Mouse (Mus musculus) intestine, embryonic 15.5 days (tissue): ENCODE results near the gene Tat. TPM values are rescaled to one million over a fixed set of nuclear protein-coding genes. Genes with fewer than 3 reads are reported as not detected.

Experiments used
- ATAC-seq: fragments of 200-750 bp; cut with Nextera tagmentation; 2 replicates; pipeline ENCODE4 v1.8.0; 2017; ENCODE audit warnings: moderate TSS enrichment, moderate library complexity
- H3K27ac ChIP-seq: fragments of 300-500 bp; sonication (generic); 2 replicates; pipeline ENCODE4 v1.5.1; 2015; ENCODE audit warnings: mild to moderate bottlenecking, inconsistent platforms
- H3K27me3 ChIP-seq: fragments of 300-500 bp; sonication (generic); replicated peaks from 2 replicates; pipeline ENCODE4 v1.6.1; 2015; ENCODE audit warnings: inconsistent platforms
- H3K36me3 ChIP-seq: fragments of 300-500 bp; sonication (generic); 2 replicates; pipeline ENCODE4 v1.6.1; 2015; ENCODE audit warnings: inconsistent platforms
- H3K4me1 ChIP-seq: fragments of 300-500 bp; sonication (generic); replicated peaks from 2 replicates; pipeline ENCODE4 v1.6.1; 2015; ENCODE audit warnings: inconsistent platforms
- H3K4me2 ChIP-seq: fragments of 300-500 bp; sonication (generic); replicated peaks from 2 replicates; pipeline ENCODE4 v1.6.1; 2015; ENCODE audit warnings: mild to moderate bottlenecking, inconsistent platforms
- H3K4me3 ChIP-seq: fragments of 300-500 bp; sonication (generic); replicated peaks from 2 replicates; pipeline ENCODE4 v1.5.1; 2015; ENCODE audit warnings: inconsistent platforms
- H3K9ac ChIP-seq: fragments of 300-500 bp; sonication (generic); 2 replicates; pipeline ENCODE4 v1.6.1; 2015; ENCODE audit warnings: inconsistent platforms
- H3K9me3 ChIP-seq: fragments of 300-500 bp; sonication (generic); 2 replicates; pipeline ENCODE4 v1.6.1; 2016; ENCODE audit warnings: inconsistent platforms
- WGBS: fragments of 180-500 bp; shearing (Covaris S2); methylation state at CpG from one replicate; pipeline ENCODE4 v1.1.7; 2015; 5-methylcytosine and 5-hydroxymethylcytosine counted together
- polyA plus RNA-seq: library from polyadenylated mRNA; unstranded; fragments of >200 nt; fragmentation: Nextera tagmentation; extraction: Ambion mirVana; gene quantifications from 2 replicates; pipeline ENCODE4 v1.2.1, GENCODE M21; 2015

The Tat gene
- polyA plus RNA-seq, 1 experiment from 2014 or later = not detected

DNA sequence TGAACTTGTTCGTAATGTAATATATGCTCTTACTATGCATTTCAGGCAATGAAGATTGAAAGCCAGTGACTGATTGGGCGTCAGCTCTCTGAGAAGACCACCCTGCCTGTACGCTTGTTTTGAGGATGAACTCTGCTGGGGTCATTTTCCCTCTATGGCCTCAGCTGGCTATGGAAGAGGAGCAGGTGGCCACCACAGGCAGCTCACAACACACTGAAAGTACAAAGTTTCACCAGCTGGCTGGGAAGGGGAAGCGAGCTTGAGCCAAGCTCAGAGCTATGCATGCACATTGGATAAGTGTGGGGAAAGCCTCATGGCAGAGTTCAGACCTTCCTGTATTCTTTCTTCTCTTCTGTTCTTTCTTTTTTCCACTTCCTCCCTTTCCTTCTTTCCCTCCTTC, 31.1 kb upstream of the Tat start:
- Histone ChIP-seq H3K4me1 (peaks cover 20% of the 10 kb centered on the region), H3K4me3 (no peak overlapping the region), H3K4me2 (no peak overlapping the region), H3K9me3 (no peaks in the 10 kb centered on the region), H3K36me3 (no peaks in the 10 kb centered on the region), H3K9ac (no peak overlapping the region), H3K27me3 (peaks cover 18% of the 10 kb centered on the region), H3K27ac (no peak overlapping the region)
- no peak for ATAC-seq
- whole genome bisulfite sequencing = 83% methylated on average over 4 of the region's 4 CpGs

DNA sequence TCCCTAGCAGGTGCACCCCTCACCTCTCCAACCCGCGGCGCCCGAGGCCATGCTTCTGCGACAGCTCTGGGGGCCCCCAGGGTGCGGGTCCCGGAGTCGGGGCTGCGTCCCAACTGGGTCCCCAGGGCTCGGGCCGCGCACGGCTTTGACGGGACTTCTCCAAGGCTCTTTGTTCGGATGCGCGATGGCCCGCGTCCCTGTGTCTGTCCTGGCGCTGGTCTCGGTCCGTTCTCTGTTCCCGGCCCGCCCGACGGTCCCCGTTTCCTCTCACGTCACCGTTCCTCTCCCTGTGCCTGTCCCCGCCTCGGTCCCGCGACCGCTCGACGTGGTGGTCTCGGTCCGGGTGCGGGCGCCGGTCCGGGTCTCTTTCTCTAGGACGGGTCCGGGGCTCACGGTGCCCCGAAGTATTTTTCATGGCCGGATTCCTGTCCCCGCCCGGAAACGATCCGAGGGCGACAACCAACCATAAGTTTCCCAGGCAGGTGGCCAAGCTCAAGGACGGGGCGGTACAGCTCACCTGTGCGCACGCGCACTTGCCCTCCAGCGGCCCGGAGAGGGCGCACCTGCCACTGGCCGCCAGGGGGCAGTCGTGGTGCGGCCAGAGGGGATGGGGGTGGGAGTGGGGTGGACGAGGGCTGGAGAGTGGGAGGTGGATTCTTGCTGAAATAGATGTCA, 28.4 kb upstream of the Tat start, which contains the start of gene Marveld3:
Marveld3 (minus strand) TSS at position 511 of the 675 bp plus-strand sequence.
- Histone ChIP-seq H3K36me3 (no peaks in the 10 kb centered on the region), H3K27me3 (peaks cover 19% of the 10 kb centered on the region), H3K27ac (no peak within 1 kb of the TSS), H3K4me3 (peak within 1 kb of the TSS; percentile 52), H3K9me3 (no peaks in the 10 kb centered on the region), H3K9ac (peak within 1 kb of the TSS; percentile 53), H3K4me2 (peak within 1 kb of the TSS; percentile 68), H3K4me1 (peaks cover 20% of the 10 kb centered on the region)
- peak; percentile 68 for ATAC-seq
- WGBS = 2% methylated on average over 64 of the region's 64 CpGs

DNA sequence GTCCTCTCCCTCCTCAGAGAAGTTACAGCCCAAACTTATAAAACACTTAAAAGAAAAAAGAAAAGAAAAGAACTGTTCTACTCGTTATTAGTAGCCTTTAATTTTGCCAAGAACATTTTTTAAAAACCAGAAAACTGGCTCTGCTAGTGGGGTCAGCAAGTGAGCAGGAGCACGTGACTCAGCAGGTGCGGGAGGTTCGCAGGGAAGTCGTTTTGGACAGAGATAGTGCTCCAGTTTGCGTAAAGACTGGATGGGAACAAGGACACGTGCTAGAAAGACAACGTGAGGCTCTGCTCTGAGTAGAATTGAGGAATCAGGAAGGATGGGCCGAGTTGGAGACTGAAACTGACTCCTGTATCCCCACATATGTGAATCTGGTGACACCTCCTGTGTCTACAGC, 27.3 kb upstream of the Tat start:
- Histone ChIP-seq H3K36me3 (no peaks in the 10 kb centered on the region), H3K27me3 (peaks cover 19% of the 10 kb centered on the region), H3K27ac (no peak overlapping the region), H3K4me1 (peaks cover 14% of the 10 kb centered on the region; the same call in 1 of the 2 replicates), H3K9ac (no peak overlapping the region), H3K4me2 (no peak overlapping the region), H3K4me3 (no peak overlapping the region), H3K9me3 (no peaks in the 10 kb centered on the region)
- ATAC-seq = no peak
- WGBS = 65% methylated on average over 9 of the region's 9 CpGs

DNA sequence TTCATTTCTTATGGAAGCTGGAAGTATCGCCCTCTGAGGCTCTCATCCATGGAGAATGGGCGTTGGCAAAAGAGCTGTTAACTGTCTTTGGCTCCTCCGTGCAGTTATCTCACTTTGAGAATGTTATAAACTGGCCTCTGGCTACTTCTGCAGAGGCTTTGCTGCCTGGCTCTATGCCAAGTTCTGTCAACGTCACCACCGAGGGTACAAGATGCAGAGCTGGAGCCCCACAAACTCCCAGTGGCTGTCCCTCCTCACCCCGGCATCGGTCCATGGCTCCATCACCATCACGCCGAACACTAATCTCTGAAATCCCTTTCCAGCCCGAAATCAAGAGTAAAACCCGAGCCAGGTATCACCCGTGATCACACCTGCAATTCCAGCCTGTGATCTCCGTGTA, 26.8 kb upstream of the Tat start:
- WGBS = 57% methylated on average over 13 of the region's 13 CpGs

DNA sequence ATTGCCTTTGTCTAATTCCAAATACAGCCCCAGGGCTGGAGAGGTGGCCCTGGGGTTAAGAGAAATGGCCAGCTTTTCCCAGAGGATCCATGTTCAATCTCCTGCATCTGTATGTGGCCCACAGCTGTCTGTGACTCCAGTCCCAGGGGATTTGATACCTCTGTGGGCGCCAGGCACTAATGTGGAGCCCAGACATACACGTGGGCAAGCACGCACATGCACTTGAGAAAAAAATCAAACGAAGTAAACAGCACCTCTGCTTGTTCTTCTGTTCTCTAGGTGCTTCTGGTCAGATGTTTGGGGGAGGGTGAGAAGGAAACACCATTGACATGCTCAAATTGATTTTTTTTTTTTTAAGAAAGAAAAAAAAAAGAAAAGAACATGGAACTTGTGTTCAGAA, 26.1 kb upstream of the Tat start:
- no peak overlapping the region for H3K9ac ChIP-seq
- no peak overlapping the region for H3K27ac ChIP-seq
- H3K36me3 ChIP-seq = no peaks in the 10 kb centered on the region
- H3K9me3 ChIP-seq = no peaks in the 10 kb centered on the region
- ATAC-seq = no peak
- peaks cover 19% of the 10 kb centered on the region for H3K27me3 ChIP-seq
- peaks cover 11% of the 10 kb centered on the region; the same call in 1 of the 2 replicates for H3K4me1 ChIP-seq
- 75% methylated on average over 4 of the region's 4 CpGs for WGBS
- no peak overlapping the region for H3K4me2 ChIP-seq
- H3K4me3 ChIP-seq = no peak overlapping the region

More for the DNA sequence above, 26.8 kb upstream of the Tat start:
- H3K27me3 ChIP-seq = peaks cover 19% of the 10 kb centered on the region
- no peak overlapping the region for H3K4me3 ChIP-seq
- H3K27ac ChIP-seq = no peak overlapping the region
- H3K36me3 ChIP-seq = no peaks in the 10 kb centered on the region
- H3K9me3 ChIP-seq = no peaks in the 10 kb centered on the region
- no peak overlapping the region for H3K9ac ChIP-seq
- peaks cover 11% of the 10 kb centered on the region; the same call in 1 of the 2 replicates for H3K4me1 ChIP-seq
- no peak overlapping the region for H3K4me2 ChIP-seq
- no peak for ATAC-seq

DNA sequence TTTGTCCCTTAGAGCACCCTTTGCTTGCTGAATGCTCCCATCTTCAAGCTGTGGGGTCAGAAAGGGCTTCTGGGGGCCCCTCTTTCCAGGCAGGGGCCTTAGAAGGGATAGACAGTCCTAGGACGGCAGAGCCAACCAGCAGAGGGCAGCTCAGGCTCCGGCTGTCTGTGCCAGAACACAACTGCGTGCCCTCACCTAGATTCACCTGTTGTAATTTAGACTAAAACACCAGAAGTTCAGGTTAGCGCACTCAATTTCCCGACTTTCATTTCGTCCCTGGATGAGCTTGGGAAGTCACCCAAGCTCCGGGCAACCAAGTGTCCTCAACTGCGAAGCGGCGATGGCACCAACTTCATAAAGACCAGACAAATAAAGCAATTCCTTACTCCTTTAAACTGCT, 21.4 kb upstream of the Tat start:
- Histone ChIP-seq H3K4me3 (no peak overlapping the region), H3K9me3 (no peaks in the 10 kb centered on the region), H3K4me2 (no peak overlapping the region), H3K9ac (no peak overlapping the region), H3K4me1 (no peaks in the 10 kb centered on the region), H3K27ac (no peak overlapping the region), H3K27me3 (0 out of 2 replicates have a peak, but pooled peaks cover 3% of the 10 kb centered on the region), H3K36me3 (no peaks in the 10 kb centered on the region)
- no peak for ATAC-seq
- 54% methylated on average over 10 of the region's 10 CpGs for WGBS

DNA sequence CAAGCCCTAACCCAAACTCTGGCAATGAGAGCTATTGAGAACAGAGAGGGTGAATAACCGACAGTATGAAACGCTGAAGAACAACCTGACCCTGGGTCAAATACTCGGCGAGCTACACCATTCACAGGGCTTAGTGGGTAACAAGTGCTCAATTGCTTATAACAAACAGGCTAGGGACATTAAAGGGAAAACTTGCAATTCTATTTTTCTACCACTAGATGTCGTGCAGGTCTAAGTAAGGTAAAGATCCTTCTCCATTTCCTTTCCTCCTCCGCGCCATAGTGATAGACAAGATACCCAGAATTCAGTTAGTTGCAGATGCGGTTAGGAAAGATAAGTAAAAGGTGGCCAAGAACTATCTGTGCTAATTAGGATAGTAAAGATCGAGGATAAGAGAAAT, 19.9 kb upstream of the Tat start:
- H3K4me3 ChIP-seq = no peak overlapping the region
- no peak overlapping the region for H3K4me2 ChIP-seq
- H3K27ac ChIP-seq = no peak overlapping the region
- H3K9ac ChIP-seq = no peak overlapping the region
- no peaks in the 10 kb centered on the region for H3K36me3 ChIP-seq
- ATAC-seq = no peak
- no peaks in the 10 kb centered on the region for H3K27me3 ChIP-seq
- H3K9me3 ChIP-seq = no peaks in the 10 kb centered on the region
- no peaks in the 10 kb centered on the region for H3K4me1 ChIP-seq
- WGBS = 8% methylated on average over 9 of the region's 9 CpGs

DNA sequence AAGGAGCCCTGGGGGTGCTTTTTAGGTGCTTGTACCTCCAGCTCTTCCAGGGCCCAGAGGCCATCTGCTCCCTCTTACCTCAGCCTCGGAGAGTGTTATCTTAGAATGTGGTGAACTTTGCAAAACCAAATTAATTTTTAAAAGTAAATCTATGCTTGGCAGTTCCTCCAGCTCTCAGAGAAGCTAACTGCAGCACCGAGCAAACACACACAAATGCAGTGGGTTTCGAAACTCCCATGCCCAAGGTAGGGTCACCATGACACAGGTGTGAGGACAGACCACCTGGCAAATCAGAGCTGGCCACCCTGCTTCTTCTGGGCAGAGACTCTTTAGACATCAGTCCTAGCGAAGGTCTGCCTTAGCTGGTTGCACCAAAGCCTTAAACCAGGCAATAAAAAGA, 17.3 kb upstream of the Tat start:
- 85% methylated on average over 4 of the region's 4 CpGs for whole genome bisulfite sequencing

DNA sequence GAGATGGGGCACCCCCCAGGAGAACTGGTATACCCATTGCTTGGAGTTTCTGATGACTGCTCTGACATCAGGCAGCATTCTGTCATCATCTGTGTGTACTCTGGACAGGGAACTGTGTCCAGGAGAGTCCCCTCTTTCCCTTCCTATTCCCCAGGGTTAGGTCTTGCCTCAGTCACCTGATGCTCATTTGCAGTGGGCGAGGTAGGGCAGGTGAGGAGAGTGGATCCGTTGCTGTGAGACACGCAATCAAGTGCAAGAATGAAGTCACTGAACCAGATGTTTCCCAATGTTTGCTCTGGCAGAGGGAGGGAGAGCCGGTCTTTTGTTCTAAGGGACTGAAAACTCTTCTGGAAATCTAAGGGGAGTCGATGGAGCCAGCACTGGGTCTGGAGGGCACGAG, 10.9 kb upstream of the Tat start:
- 0 out of 2 replicates have a peak, but pooled peaks have one; percentile 31 for ATAC-seq
- WGBS = 76% methylated on average over 6 of the region's 6 CpGs

More for the DNA sequence above, 17.3 kb upstream of the Tat start:
- Histone ChIP-seq H3K4me3 (no peak overlapping the region), H3K27ac (no peak overlapping the region), H3K4me1 (no peaks in the 10 kb centered on the region), H3K36me3 (no peaks in the 10 kb centered on the region), H3K9ac (no peak overlapping the region), H3K27me3 (no peaks in the 10 kb centered on the region), H3K9me3 (no peaks in the 10 kb centered on the region), H3K4me2 (no peak overlapping the region)
- ATAC-seq = no peak

DNA sequence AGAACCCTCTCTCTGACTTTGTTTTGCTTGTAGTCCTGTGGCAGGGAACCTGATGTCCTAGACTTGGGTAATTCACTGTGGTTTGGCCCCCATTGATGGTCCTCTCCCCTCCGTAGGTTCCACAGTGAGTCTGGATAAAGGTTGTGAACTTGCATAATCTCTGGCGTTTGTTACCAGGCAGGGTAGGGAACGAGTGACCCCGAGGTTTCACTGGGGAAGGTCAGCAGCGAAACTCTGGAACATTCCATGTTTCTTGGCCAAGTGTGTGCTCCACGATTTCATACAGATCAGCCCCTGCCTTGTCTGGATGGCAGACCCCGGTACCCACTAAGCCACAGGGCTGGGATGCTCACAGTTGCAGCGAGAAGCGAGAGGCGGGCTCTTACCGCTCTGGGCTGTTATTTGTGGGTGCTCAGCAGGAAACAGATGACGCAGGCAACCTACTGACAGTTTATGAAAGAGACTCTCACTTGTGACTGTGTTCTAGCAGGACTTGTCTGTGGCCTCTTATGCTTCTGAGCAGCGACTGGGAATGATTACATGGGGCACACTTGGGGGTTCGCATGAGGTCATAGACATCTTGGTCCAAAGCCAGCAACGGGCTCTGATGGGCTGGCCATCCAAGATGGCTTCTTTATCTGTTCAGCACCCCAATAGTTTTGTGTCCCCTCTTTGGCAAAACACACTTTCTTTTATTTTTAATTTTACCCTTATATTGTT, 7.7 kb upstream of the Tat start:
- Histone ChIP-seq H3K27ac (no peak overlapping the region), H3K27me3 (no peaks in the 10 kb centered on the region), H3K9me3 (no peaks in the 10 kb centered on the region), H3K9ac (no peak overlapping the region), H3K4me3 (no peak overlapping the region), H3K36me3 (no peaks in the 10 kb centered on the region), H3K4me2 (no peak overlapping the region), H3K4me1 (no peaks in the 10 kb centered on the region)
- WGBS = 79% methylated on average over 15 of the region's 15 CpGs
- no peak for ATAC-seq

More for the DNA sequence above, 10.9 kb upstream of the Tat start:
- Histone ChIP-seq H3K27ac (no peak overlapping the region), H3K9me3 (no peaks in the 10 kb centered on the region), H3K9ac (no peak overlapping the region), H3K4me3 (no peak overlapping the region), H3K36me3 (no peaks in the 10 kb centered on the region), H3K4me1 (no peaks in the 10 kb centered on the region), H3K27me3 (no peaks in the 10 kb centered on the region), H3K4me2 (no peak overlapping the region)

DNA sequence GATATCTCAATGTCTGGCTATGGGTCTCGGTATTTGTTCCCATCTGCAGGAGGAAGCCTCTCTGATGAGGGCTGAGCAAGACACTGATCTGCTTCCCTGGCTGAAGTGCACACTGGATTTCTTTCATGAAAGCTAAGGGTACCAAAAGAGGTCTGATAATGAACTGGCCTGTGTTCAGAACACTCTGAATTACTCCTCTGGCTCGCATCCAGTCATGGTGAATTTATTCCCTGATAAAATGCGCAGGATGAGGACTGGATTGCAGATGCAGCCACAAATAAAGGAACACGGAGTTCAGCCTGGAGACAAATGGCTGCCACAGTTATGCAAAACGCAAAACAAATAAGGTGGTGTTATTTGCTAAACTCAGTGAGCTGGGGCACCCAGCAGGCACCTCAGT, 6.3 kb upstream of the Tat start:
- WGBS = 37% methylated on average over 5 of the region's 5 CpGs
- H3K9me3 ChIP-seq = no peaks in the 10 kb centered on the region
- H3K9ac ChIP-seq = no peak overlapping the region
- H3K27me3 ChIP-seq = no peaks in the 10 kb centered on the region
- no peaks in the 10 kb centered on the region for H3K36me3 ChIP-seq
- no peak overlapping the region for H3K27ac ChIP-seq
- no peak overlapping the region for H3K4me2 ChIP-seq
- no peak for ATAC-seq
- no peaks in the 10 kb centered on the region for H3K4me1 ChIP-seq
- H3K4me3 ChIP-seq = no peak overlapping the region

DNA sequence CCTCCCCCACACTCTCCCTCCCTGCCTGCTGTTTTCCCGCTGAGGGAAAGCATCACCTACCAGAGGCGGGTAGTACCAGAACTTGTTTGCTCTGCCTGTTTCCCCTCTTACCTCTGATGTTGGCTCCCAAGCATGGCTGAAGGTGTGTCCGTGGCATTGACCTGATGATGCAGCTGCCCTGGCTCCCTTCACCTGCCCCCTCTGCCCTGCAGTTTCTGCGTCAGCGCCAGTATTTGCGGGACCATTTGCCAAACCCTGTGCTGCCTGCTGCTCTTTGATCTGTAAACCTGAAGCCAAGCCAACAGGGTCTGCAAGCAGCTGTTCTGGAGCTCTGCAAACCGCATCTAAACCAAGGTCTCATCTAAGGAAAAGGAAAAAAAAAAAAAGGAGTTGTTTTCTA, 3.9 kb upstream of the Tat start:
- no peak overlapping the region for H3K4me3 ChIP-seq
- no peak overlapping the region for H3K27ac ChIP-seq
- no peaks in the 10 kb centered on the region for H3K36me3 ChIP-seq
- H3K4me2 ChIP-seq = no peak overlapping the region
- H3K4me1 ChIP-seq = no peaks in the 10 kb centered on the region
- no peaks in the 10 kb centered on the region for H3K9me3 ChIP-seq
- no peak for ATAC-seq
- no peak overlapping the region for H3K9ac ChIP-seq
- no peaks in the 10 kb centered on the region for H3K27me3 ChIP-seq
- WGBS = 64% methylated on average over 7 of the region's 7 CpGs

DNA sequence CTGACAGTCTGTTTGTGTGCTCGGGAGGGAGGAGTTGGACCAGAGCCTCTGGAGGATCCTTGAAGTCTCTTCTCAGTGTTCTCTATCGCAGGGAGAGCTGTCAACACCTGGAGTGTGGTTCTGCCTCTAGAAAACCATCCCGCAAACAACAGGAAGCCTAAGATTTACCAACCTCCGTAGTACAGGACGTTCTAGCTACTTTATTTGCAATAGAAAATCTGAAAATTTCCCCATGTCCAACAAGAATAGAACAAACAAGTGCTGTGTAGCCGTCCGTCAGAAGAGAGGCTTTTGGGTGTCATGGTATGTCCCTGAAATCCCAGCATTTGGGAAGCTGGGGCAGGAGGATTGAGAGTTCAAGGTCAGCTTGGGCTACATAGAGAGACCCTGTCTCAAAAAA, 2.5 kb upstream of the Tat start:
- Histone ChIP-seq H3K9me3 (no peaks in the 10 kb centered on the region), H3K4me2 (no peak overlapping the region), H3K9ac (no peak overlapping the region), H3K4me1 (no peaks in the 10 kb centered on the region), H3K36me3 (no peaks in the 10 kb centered on the region), H3K4me3 (no peak overlapping the region), H3K27me3 (no peaks in the 10 kb centered on the region), H3K27ac (no peak overlapping the region)
- ATAC-seq = no peak
- WGBS = 77% methylated on average over 7 of the region's 7 CpGs
